Mouse (Mus musculus): ENCODE data around the gene Insl6. TPM values are rescaled to one million over a fixed set of nuclear protein-coding genes. Genes with fewer than 3 reads are reported as not detected.

The Insl6 gene
- total and polyA plus RNA-seq, 3 experiments, result 5.1 to 11.2 (median 8.5) TPM

DNA sequence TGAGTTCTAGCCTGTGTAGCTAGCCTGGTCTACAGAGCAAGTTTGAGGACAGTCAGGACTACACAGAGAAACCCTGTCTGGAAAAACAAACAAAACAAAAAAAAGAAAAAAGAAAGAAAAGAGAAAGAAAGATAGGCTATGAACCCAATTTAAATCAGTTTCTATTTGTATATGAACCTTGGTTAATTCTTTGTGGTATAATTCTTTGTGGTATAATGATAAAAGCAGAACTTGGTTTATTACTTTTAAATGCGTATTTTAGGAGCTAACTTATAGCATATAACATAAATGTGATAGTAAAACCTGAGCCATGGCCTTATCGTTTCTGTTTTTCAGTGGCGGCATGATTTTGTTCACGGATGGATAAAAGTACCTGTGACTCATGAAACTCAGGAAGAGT, 48.7 kb downstream of the Insl6 start:
- TF ChIP-seq ZNF384 (IDR thresholded peaks at IDR 0.05; ENCODE audit: low read depth, low read length) (no peak), MEF2A (IDR thresholded peaks at IDR 0.05; ENCODE audit: borderline replicate concordance, low read depth, low read length) (no peak), MXI1 (IDR thresholded peaks at IDR 0.05; ENCODE audit: low read depth, low read length) (no peak), ZKSCAN1 (IDR thresholded peaks at IDR 0.05; ENCODE audit: borderline replicate concordance, low read depth, low read length) (no peak), IRF4 (IDR thresholded peaks at IDR 0.05; ENCODE audit: low read depth, low read length) (no peak), CHD1 (IDR thresholded peaks at IDR 0.05; ENCODE audit: low read depth, low read length) (no peak), EP300 (IDR thresholded peaks at IDR 0.05; ENCODE audit: low read length) (no peak), RAD21 (IDR thresholded peaks at IDR 0.05; ENCODE audit: low read depth, low read length) (no peak), RCOR1 (conservative IDR thresholded peaks at IDR 0.05; ENCODE audit: low read depth, low read length) (no peak), ZC3H11A (IDR thresholded peaks at IDR 0.05; ENCODE audit: low read depth, low read length) (no peak), CHD2 (IDR thresholded peaks at IDR 0.05; ENCODE audit: low read length) (no peak), TCF12 (IDR thresholded peaks at IDR 0.05; ENCODE audit: low read depth, low read length) (no peak), ELF1 (IDR thresholded peaks at IDR 0.05; ENCODE audit: low read depth, low read length) (no peak), JUND (conservative IDR thresholded peaks at IDR 0.05; ENCODE audit: low read depth, low read length) (no peak), POLR2AphosphoS2 (IDR thresholded peaks at IDR 0.05; ENCODE audit: low read depth, low read length) (no peak), GABPA (IDR thresholded peaks at IDR 0.05; ENCODE audit: insufficient replicate concordance, low read depth, low read length) (no peak), CTCF (conservative IDR thresholded peaks at IDR 0.05 in 1 of 2, IDR thresholded peaks at IDR 0.05 in 1 of 2; ENCODE audit: low read depth in 2 of 2, low read length in 2 of 2) (no peak)
- dilution Hi-C loops (cut with MboI; ENCODE audit: extremely low pct_ligation_motif_present, extremely low pct_unique_long_range_greater_than_20kb, low sequenced_read_pairs), result no loop called here
- in situ Hi-C loops (cut with MboI; ENCODE audit: low pct_ligation_motif_present, low pct_unique_long_range_greater_than_20kb, low sequenced_read_pairs), result no loop called here

GRCm38 (mm10) chr19:29272011-29272809, 52.9 kb downstream of the Insl6 start:
- H3K4me2 ChIP-seq (ENCODE audit: insufficient read depth, low read depth, poor library complexity, severe bottlenecking), result no peak overlapping the region
- dilution Hi-C loops (cut with MboI; ENCODE audit: extremely low pct_ligation_motif_present, extremely low pct_unique_long_range_greater_than_20kb, low sequenced_read_pairs), result no loop called here
- peaks cover 8 to 16% of the 10 kb centered on the region in 2 experiments for H3K4me1 ChIP-seq (ENCODE audit: control insufficient read depth in 1 of 2, insufficient read depth in 2 of 2)
- H3K9me3 ChIP-seq (replicated peaks; ENCODE audit: low read length), result no peaks in the 10 kb centered on the region
- H3K36me3 ChIP-seq (replicated peaks in 1 of 2; ENCODE audit: control insufficient read depth in 1 of 2, insufficient read depth in 1 of 2, low read length in 1 of 2), result peaks cover 4 to 10% of the 10 kb centered on the region in 2 experiments
- no peak overlapping the region for H3K4me3 ChIP-seq (replicated peaks in 1 of 3; ENCODE audit: low read depth in 2 of 3, low read length in 2 of 3, poor library complexity in 1 of 3)
- H3K79me2 ChIP-seq (replicated peaks; ENCODE audit: control insufficient read depth, extremely low read depth, insufficient read depth, poor library complexity, severe bottlenecking), result peaks cover 2% of the 10 kb centered on the region; the same call in 1 of the 2 replicates
- no peak for DNase-seq (ENCODE audit: extremely low read depth)
- H3K9ac ChIP-seq (ENCODE audit: insufficient read depth, low read depth), result no peak overlapping the region
- H3K27ac ChIP-seq (ENCODE audit: insufficient read depth, low read depth), result no peak overlapping the region
- in situ Hi-C loops (cut with MboI; ENCODE audit: low pct_ligation_motif_present, low pct_unique_long_range_greater_than_20kb, low sequenced_read_pairs), result no loop called here
- TF ChIP-seq ZNF384 (IDR thresholded peaks at IDR 0.05; ENCODE audit: low read depth, low read length), result peak; percentile 64
- no peak for TF ChIP-seq MYC (IDR thresholded peaks at IDR 0.05; ENCODE audit: low read depth, low read length)
- no peaks in the 10 kb centered on the region for H3K27me3 ChIP-seq (replicated peaks)

More for the DNA sequence above, 48.7 kb downstream of the Insl6 start:
- peaks cover 7 to 22% of the 10 kb centered on the region in 2 experiments for H3K36me3 ChIP-seq (replicated peaks in 1 of 2; ENCODE audit: control insufficient read depth in 1 of 2, insufficient read depth in 1 of 2, low read length in 1 of 2)
- H3K9ac ChIP-seq (ENCODE audit: insufficient read depth, low read depth), result no peak overlapping the region
- no peak overlapping the region for H3K4me3 ChIP-seq (replicated peaks in 1 of 3; ENCODE audit: low read depth in 2 of 3, low read length in 2 of 3, poor library complexity in 1 of 3)
- DNase-seq (ENCODE audit: extremely low read depth), result no peak
- H3K27me3 ChIP-seq (replicated peaks), result no peaks in the 10 kb centered on the region
- H3K9me3 ChIP-seq (replicated peaks; ENCODE audit: low read length), result no peaks in the 10 kb centered on the region
- no peaks in the 10 kb centered on the region for H3K79me2 ChIP-seq (replicated peaks; ENCODE audit: control insufficient read depth, extremely low read depth, insufficient read depth, poor library complexity, severe bottlenecking)
- H3K27ac ChIP-seq (ENCODE audit: insufficient read depth, low read depth), result no peak overlapping the region
- H3K4me2 ChIP-seq (ENCODE audit: insufficient read depth, low read depth, poor library complexity, severe bottlenecking), result no peak overlapping the region
- H3K4me1 ChIP-seq (ENCODE audit: control insufficient read depth in 1 of 2, insufficient read depth in 2 of 2), result peaks cover 0 to under 1% of the 10 kb centered on the region in 2 experiments; a peak in 1 of 4 replicates

Other genes starting within 250 kb of the Insl6 start
- 63.4 and 80.2 TPM in 2 replicates for gene Rcl1, start 224.0 kb downstream of the Insl6 start, total RNA-seq (2012; rRNA removed)
- 103 and 109 TPM in 2 replicates for gene Rcl1, start 224.0 kb downstream of the Insl6 start, total RNA-seq (2014; rRNA removed)
- gene Rcl1, start 224.0 kb downstream of the Insl6 start, polyA plus RNA-seq (2012; ENCODE audit: insufficient read length, low read depth), result 104 and 126 TPM in 2 replicates
- 7.6 and 8.4 TPM in 2 replicates for gene Jak2, start 73.5 kb downstream of the Insl6 start, total RNA-seq (2012; rRNA removed)
- gene Jak2, start 73.5 kb downstream of the Insl6 start, total RNA-seq (2014; rRNA removed), result 11.1 and 11.5 TPM in 2 replicates
- 5.3 and 6.6 TPM in 2 replicates for gene Jak2, start 73.5 kb downstream of the Insl6 start, polyA plus RNA-seq (2012; ENCODE audit: insufficient read length, low read depth)
- gene Rln1, start 9.3 kb upstream of the Insl6 start, total RNA-seq (2012; rRNA removed), result not detected in 2 replicates
- gene Rln1, start 9.3 kb upstream of the Insl6 start, total RNA-seq (2014; rRNA removed), result not detected in 2 replicates
- not detected in 2 replicates for gene Rln1, start 9.3 kb upstream of the Insl6 start, polyA plus RNA-seq (2012; ENCODE audit: insufficient read length, low read depth)
- 27.7 and 31.3 TPM in 2 replicates for gene Plgrkt, start 42.0 kb upstream of the Insl6 start, total RNA-seq (2012; rRNA removed)
- 27.9 and 33.0 TPM in 2 replicates for gene Plgrkt, start 42.0 kb upstream of the Insl6 start, total RNA-seq (2014; rRNA removed)
- 38.3 and 40.6 TPM in 2 replicates for gene Plgrkt, start 42.0 kb upstream of the Insl6 start, polyA plus RNA-seq (2012; ENCODE audit: insufficient read length, low read depth)
- gene Cd274, start 42.1 kb upstream of the Insl6 start, total RNA-seq (2012; rRNA removed), result 4.7 and 6.7 TPM in 2 replicates
- 7.4 and 8.6 TPM in 2 replicates for gene Cd274, start 42.1 kb upstream of the Insl6 start, total RNA-seq (2014; rRNA removed)
- gene Cd274, start 42.1 kb upstream of the Insl6 start, polyA plus RNA-seq (2012; ENCODE audit: insufficient read length, low read depth), result 14.7 and 15.9 TPM in 2 replicates
- 1.6 and 1.7 TPM in 2 replicates for gene Pdcd1lg2, start 85.6 kb upstream of the Insl6 start, total RNA-seq (2012; rRNA removed)
- 1.4 and 2.4 TPM in 2 replicates for gene Pdcd1lg2, start 85.6 kb upstream of the Insl6 start, total RNA-seq (2014; rRNA removed)
- gene Pdcd1lg2, start 85.6 kb upstream of the Insl6 start, polyA plus RNA-seq (2012; ENCODE audit: insufficient read length, low read depth), result 4.6 and 5.5 TPM in 2 replicates
- gene Ric1, start 196.9 kb upstream of the Insl6 start, total RNA-seq (2012; rRNA removed), result 17.4 and 17.9 TPM in 2 replicates
- gene Ric1, start 196.9 kb upstream of the Insl6 start, total RNA-seq (2014; rRNA removed), result 11.2 and 13.7 TPM in 2 replicates
- gene Ric1, start 196.9 kb upstream of the Insl6 start, polyA plus RNA-seq (2012; ENCODE audit: insufficient read length, low read depth), result 16.3 and 18.4 TPM in 2 replicates

Data from CH12.LX (cell line).